Mouse (Mus musculus): ENCODE results near the gene Rasgef1b. TPM values are rescaled to one million over a fixed set of nuclear protein-coding genes. Genes with fewer than 3 reads are reported as not detected.

The Rasgef1b gene
- total RNA-seq, 2 experiments from 2014 or later = 0.85 to 1.2 TPM

GRCm38 (mm10) chr5:99414293-99414692 lies 314.6 kb downstream of the Rasgef1b start:
- peak; percentile 78 for ATAC-seq (ENCODE audit: poor library complexity, severe bottlenecking)

- no peak for ATAC-seq (ENCODE audit: poor library complexity, severe bottlenecking)
Measured at GRCm38 (mm10) chr5:99413851-99414250, 315.0 kb downstream of the Rasgef1b start.

- no peak for ATAC-seq (ENCODE audit: poor library complexity, severe bottlenecking)
Measured at GRCm38 (mm10) chr5:99413391-99413790, 315.5 kb downstream of the Rasgef1b start.

GRCm38 (mm10) chr5:99404403-99405170 lies 324.3 kb downstream of the Rasgef1b start:
- no peak for ATAC-seq (ENCODE audit: poor library complexity, severe bottlenecking)

GRCm38 (mm10) chr5:99403325-99403724 lies 325.5 kb downstream of the Rasgef1b start:
- no peak for ATAC-seq (ENCODE audit: poor library complexity, severe bottlenecking)

- ATAC-seq (ENCODE audit: poor library complexity, severe bottlenecking) = no peak
Measured at GRCm38 (mm10) chr5:99402784-99403183, 326.1 kb downstream of the Rasgef1b start.

- ATAC-seq (ENCODE audit: poor library complexity, severe bottlenecking) = no peak
Measured at GRCm38 (mm10) chr5:99402297-99402696, 326.6 kb downstream of the Rasgef1b start.

- ATAC-seq (ENCODE audit: poor library complexity, severe bottlenecking) = no peak
Measured at GRCm38 (mm10) chr5:99399855-99400626, 328.8 kb downstream of the Rasgef1b start.

GRCm38 (mm10) chr5:99398472-99399070 lies 330.3 kb downstream of the Rasgef1b start:
- no peak for ATAC-seq (ENCODE audit: poor library complexity, severe bottlenecking)

- ATAC-seq (ENCODE audit: poor library complexity, severe bottlenecking) = no peak
Measured at GRCm38 (mm10) chr5:99394578-99394977, 334.3 kb downstream of the Rasgef1b start.

- no peak for ATAC-seq (ENCODE audit: poor library complexity, severe bottlenecking)
Measured at GRCm38 (mm10) chr5:99391525-99391924, 337.3 kb downstream of the Rasgef1b start.

- ATAC-seq (ENCODE audit: poor library complexity, severe bottlenecking) = no peak
Measured at GRCm38 (mm10) chr5:99390776-99391175, 338.1 kb downstream of the Rasgef1b start.

GRCm38 (mm10) chr5:99390314-99390713 lies 338.6 kb downstream of the Rasgef1b start:
- ATAC-seq (ENCODE audit: poor library complexity, severe bottlenecking) = no peak

- no peak for ATAC-seq (ENCODE audit: poor library complexity, severe bottlenecking)
Measured at GRCm38 (mm10) chr5:99388585-99389250, 340.1 kb downstream of the Rasgef1b start.

- no peak for ATAC-seq (ENCODE audit: poor library complexity, severe bottlenecking)
Measured at GRCm38 (mm10) chr5:99388131-99388530, 340.7 kb downstream of the Rasgef1b start.

GRCm38 (mm10) chr5:99387185-99387981 lies 341.5 kb downstream of the Rasgef1b start:
- no peak for ATAC-seq (ENCODE audit: poor library complexity, severe bottlenecking)

GRCm38 (mm10) chr5:99386246-99386845 lies 342.5 kb downstream of the Rasgef1b start:
- no peak for ATAC-seq (ENCODE audit: poor library complexity, severe bottlenecking)

GRCm38 (mm10) chr5:99385737-99386136 lies 343.1 kb downstream of the Rasgef1b start:
- no peak for ATAC-seq (ENCODE audit: poor library complexity, severe bottlenecking)

GRCm38 (mm10) chr5:99385090-99385489 lies 343.8 kb downstream of the Rasgef1b start:
- ATAC-seq (ENCODE audit: poor library complexity, severe bottlenecking) = no peak

GRCm38 (mm10) chr5:99383783-99384281 lies 345.0 kb downstream of the Rasgef1b start:
- no peak for ATAC-seq (ENCODE audit: poor library complexity, severe bottlenecking)

Data from megakaryocyte, adult 5-6 weeks (primary cell).